Mouse (Mus musculus): ENCODE results near the gene Megf11.
A peak's percentile ranks its signal among the peaks of the same experiment; 100 is the strongest.

Gene Megf11

DNA sequence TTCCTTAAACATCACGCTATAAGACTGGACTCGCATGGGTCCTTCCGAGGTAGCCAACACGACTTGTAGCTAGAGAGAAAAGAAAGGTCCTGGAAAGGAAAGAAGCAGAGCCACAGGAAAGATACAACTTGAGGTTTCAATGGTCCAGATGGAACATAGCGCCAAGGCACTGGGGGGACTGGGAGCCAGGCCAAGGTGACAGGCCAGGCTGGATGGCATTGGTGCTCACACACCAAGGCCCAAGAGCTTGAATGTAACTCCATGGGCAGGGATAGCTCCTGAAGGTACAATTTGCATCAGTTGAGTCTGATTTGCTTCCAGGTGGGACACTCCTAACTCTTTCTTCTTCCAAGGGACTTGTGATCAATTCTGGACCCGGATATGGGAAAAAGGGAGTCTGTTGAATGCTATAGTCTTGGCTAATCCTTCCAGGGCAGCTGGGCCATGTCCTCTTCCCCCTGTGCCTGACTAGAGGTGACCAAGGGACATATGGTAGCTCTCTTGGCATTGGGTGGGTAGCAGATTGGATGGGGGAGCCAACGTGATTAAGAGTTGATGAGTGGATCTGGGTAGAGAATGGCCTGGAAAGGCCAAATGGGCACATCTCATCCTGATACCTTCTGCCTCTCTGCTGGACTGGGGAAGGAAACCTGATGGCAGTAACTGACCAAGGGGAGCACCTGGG is 172.6 kb downstream of the Megf11 start:
- DNase-seq (ENCODE audit: low spot score in 2 of 2) = no peak

DNA sequence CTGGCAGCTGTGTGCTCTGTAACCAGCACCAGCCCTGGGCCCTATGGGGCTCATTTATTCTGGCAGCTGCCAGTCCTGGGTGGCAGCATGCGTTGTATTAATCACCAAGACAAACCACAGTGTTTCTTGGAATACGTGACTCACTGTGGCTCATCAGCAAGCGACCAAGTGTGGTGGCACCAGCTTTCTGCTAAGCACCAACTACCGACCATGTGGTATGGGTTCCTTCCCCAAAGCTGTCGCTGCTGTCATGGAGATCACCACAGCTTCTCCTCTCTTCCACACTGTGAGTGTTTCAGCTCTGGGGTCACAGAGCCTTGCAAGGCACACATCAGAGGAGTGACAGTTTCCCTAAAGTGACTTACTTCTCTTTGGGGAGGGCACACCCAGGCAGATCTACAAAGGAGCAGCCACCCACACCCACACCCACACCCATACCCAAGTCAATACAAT is 178.9 kb downstream of the Megf11 start:
- DNase-seq (ENCODE audit: low spot score in 2 of 2) = no peak

DNA sequence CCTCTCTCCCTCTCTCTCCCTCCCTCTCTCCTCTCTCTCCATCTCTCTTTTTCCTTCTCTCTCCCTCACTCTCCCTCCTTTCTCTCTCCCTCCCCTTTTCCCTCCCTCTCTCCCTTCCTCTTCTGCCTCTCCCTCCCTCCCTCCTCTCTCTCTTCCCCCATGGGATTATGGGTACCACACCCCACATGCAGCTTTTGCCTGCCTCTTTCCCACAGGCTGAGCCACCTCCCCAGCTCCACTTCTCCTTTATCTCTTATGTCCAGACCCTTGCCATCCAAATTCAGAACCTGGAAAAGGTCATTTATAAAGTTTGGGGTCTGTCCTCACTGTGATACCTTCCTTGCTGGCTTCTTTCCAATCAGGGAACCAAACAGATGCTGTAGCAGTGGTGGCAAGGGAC is 180.5 kb downstream of the Megf11 start:
- DNase-seq (ENCODE audit: low spot score in 2 of 2) = no peak

DNA sequence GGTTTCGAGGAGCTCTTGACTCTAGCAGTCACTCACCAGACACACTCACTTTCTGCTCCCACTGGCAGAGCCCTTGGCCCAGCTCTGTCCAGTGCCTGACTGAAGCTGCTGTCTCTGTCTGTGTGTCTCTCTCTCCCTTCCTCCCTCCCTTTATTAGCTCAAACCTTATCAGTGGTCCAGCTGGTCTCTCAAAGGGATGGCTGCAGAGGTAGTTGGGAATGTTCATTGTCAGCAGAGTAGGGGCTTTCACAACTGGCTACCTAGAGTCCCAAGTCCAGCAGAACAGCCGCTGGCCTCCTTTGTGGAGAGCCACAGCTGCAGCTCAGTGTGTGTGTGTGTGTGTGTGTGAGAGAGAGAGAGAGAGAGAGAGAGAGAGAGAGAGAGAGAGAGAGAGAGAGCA is 180.9 kb downstream of the Megf11 start:
- no peak for DNase-seq (ENCODE audit: low spot score in 2 of 2)

DNA sequence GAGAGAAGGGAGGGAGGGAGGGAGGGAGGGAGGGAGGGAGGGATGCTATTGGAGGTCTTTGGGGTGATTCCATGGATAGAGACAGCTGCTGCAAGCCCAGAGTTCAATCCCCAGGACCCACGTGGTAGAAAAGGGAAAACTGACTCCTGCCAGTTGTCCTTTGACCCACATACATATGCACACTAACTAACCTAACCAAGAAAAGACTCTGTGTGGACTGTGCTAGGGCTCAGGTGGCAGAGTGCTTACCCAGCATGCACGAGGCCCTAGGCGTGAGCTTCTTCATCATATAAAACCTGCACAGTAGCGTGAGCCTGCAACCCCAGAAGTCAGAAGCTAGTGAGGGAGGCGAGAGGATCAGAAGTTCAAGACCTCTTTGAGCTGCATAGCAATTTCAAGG is 182.1 kb downstream of the Megf11 start:
- no peak for DNase-seq (ENCODE audit: low spot score in 2 of 2)

GRCm38 (mm10) chr9:64568467-64569260 is 183.2 kb downstream of the Megf11 start:
- no peak for DNase-seq (ENCODE audit: low spot score in 2 of 2)

GRCm38 (mm10) chr9:64570448-64570847 is 185.0 kb downstream of the Megf11 start:
- DNase-seq (ENCODE audit: low spot score in 2 of 2) = no peak

- no peak for DNase-seq (ENCODE audit: low spot score in 2 of 2)
Measured at GRCm38 (mm10) chr9:64571091-64571490, 185.7 kb downstream of the Megf11 start.

DNA sequence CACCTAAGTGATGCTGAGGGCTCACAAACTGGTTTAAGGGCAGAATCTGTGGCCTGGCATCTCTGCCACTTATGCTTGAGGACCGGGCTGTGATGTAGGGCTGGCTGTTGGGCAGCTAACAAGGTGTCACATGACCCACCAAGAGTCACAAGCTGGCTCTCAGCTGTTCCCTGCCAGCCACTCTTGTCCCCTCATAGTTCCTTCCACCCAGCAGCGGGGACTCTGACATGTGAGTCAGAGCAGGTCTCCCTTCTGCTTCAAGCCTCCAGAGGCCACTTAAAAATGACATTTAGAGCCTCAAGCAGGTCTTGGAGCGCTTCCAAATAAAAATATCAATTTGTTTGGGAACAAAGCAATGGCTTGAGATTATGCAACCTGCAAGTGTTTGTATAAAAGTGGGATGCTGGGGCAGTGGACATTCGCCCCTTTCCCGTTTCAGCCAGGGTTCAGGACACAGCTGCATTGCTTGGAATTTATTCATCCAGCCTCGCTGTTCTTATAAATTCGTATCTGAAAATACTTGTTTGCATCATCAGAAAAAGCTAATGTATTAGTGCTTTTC is 187.3 kb downstream of the Megf11 start:
- DNase-seq (ENCODE audit: low spot score in 2 of 2) = no peak

DNA sequence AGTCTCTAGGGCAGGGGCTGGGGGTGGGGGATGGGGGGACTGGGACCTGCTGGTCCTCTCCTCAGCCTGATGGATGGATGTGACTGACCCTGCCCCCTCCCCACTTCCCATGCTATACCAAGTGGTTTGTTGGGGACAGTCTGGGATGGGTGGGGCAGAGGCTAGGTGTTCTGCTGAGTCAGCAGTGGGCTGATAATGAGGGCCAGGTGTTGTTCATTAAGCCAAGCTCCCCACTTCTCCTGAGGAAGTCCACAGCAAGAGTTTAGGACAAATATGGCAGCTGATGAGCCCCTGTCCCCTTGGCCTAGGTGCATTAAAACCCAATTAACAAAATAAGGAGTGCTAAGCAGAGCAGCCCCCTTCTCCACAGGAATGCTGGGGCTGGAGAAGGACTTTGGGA is 190.2 kb downstream of the Megf11 start:
- DNase-seq (ENCODE audit: low spot score in 2 of 2) = no peak

DNA sequence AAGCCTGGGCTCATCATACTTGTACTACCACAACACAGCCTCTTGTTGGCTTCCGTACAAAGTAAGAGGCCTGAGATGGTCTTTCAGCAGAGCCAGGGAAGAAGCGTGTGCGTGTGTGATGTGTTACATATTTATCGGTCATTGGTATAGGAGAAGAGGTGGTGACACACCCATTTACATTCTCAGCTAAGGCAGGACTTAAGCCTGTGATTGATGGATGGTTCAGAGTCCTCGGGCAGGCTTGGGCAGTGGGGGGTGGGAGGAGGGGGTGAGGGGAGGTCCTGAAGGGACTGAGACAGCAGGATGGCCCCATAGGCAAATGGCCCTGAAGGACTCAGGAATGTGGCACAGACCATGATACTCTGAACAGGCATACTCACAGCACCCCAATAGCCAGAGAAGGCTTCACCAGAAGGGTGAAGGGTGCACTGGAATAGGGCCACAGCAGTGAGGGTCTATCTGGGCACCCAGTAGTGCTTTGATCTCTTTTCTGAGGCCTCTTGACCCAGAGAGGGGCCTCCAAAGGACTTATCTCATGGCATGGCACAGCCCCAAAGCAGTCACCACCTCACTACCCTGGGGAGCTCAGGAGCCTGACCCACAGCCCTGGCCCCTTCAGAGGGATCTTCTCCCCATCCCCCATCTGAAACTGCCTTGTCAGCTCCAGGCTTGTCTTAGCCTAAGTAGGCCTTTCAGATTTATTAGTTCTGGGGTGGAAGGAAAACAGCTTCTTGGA is 190.9 kb downstream of the Megf11 start:
- DNase-seq (ENCODE audit: low spot score in 2 of 2) = no peak

GRCm38 (mm10) chr9:64577156-64577555 is 191.7 kb downstream of the Megf11 start:
- DNase-seq (ENCODE audit: low spot score in 2 of 2) = no peak

DNA sequence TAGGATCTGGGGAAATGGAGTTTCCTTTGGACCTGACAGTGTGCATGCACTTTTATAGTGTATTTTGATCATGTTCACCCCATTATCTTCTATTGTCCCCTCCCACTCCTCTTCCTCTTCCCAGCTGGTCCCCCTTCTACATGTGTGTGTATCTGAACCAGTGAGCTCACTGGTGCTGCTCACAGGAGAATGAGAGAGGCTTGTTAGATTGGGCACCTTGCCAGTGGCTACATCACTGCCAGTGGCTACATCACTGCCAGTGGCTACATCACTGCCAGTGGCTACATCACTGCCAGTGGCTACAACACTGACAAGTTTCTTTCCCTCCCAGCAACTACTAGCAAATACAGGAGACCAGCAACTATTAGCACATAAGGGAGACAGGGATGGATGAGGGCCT is 192.6 kb downstream of the Megf11 start:
- DNase-seq (ENCODE audit: low spot score in 2 of 2) = no peak

DNA sequence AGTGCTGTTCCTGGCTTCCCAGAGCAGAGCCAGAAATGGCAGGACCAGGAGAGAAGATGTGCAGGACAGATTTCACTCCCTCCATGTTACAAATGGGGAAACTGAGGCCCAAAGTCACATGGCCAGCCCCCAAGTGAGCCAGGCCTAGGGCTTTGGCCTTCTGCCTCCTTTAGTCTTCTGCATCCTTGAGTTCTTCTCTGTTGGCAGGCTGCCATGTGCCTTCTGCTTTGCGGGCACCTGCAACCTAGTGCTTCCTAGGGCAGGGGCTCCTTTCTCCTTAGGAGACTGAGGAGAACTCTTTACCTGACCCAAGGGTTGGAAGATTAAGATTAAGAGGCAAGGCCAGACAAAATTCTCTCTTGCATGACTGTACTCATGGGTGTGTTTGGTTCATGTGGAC is 193.9 kb downstream of the Megf11 start:
- no peak for DNase-seq (ENCODE audit: low spot score in 2 of 2)

DNA sequence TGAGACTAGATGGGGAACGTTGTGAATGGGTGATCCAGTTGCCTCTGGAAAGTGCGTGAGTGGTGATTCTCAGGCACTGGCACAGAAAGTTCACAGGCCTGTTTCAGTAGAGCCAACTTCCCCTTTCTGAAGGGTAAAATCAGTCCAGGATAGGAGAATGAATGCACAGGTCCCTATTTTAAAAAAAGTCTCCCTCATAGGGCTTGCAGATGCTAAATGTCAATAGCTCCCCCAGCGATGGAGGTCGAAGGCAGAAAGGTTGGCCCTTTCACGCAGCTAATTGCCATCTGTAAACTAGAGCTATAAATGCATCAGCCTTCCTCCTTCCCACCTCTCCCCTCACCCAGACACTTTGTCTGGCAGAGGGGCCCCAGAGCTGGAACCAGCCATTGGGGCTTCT is 200.9 kb downstream of the Megf11 start:
- no peak for DNase-seq (ENCODE audit: low spot score in 2 of 2)

GRCm38 (mm10) chr9:64587991-64588390 is 202.6 kb downstream of the Megf11 start:
- no peak for DNase-seq (ENCODE audit: low spot score in 2 of 2)

GRCm38 (mm10) chr9:64590634-64591041 is 205.2 kb downstream of the Megf11 start:
- peak in 1 of 2 experiments; percentile 29 for DNase-seq (ENCODE audit: low spot score in 2 of 2)

DNA sequence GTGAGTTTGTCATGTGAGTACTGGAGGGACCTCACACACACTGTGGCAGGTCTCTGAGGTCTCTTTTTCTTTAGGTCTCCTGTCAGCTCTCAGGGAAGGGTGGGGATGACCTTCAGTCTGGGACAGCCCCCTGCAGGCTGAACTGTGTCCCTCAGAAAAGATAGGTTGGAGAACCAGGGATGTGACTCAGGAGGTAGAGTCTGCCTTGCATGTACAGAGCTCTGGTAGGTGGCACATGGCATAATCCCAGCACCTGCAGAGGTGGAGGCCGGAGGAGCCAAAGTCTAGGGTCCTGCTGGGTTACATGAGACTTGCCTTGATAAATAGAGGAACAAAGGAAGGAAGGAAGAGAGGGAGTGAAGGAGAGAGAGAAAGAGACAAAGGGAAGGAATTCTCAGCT is 206.0 kb downstream of the Megf11 start:
- DNase-seq (ENCODE audit: low spot score in 2 of 2) = no peak

GRCm38 (mm10) chr9:64594442-64594841 is 209.0 kb downstream of the Megf11 start:
- DNase-seq (ENCODE audit: low spot score in 2 of 2) = no peak

DNA sequence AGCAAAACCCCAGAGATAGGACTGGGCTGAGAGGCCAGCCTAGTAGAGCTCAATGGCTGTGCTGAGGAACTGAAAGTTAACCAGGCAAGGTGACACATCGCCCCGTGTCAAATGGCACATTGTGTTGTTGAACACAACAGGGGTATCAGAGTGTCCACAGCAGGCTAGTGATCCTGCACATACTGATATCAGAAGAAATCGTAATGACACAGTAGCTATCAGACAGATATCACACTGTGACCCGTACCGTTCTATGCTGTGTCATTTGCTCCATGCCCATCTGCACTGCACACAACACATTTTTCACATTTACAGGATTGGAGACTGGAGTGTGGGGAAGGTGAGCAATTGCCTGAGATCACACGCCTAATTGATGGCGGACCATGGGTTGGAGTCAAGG is 213.0 kb downstream of the Megf11 start:
- no peak for DNase-seq (ENCODE audit: low spot score in 2 of 2)

- no peak for DNase-seq (ENCODE audit: low spot score in 2 of 2)
Measured at GRCm38 (mm10) chr9:64600731-64601130, 215.3 kb downstream of the Megf11 start.

DNA sequence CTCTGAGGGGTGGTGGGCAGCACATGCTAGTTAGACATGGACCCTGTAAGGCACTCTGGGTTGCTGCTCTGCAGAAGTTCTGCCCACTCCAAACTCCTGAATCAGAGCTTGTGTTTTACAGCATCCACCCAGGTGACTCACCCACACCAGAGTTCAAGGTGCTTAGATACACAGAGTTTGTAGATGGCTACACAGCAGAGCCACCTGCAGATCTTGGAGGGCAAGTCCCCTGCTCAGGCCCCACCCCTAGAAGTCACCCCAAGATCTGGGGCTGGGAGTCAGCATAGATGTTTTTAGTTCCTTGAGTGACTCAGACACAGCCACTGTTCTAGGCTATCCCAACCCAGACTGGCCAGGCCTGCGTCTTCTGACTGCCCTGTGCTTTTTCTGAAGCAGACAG is 217.5 kb downstream of the Megf11 start:
- DNase-seq (ENCODE audit: low spot score in 2 of 2) = no peak
